ENCODE assay signal across 7 mouse cellular contexts in the genomic region with DNA sequence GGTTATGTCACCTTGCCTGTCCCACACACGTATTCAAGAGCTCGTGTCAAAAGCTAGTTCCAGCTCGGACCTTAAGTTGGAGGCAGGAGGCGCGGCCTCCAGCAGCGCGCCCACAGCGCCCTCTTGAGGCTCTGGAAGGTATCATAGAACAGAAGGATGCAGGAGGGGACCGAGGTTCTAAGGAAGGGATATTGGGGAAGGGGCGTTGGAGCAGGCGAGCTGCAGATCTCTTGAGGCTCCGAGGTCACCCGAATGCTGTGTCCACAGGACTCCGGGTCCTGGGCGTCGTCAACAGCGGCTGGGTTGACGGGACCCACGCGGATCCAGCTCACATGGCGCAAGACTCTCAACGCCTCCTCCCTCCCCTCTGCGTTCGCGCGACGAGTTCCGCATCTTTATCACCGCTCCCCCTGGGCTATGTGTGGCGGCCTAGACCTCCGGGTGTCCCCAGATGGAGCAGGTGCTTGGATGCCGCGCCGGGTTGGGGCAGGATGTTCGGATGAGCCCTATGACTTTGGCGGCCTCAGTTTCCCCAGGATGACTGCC. TPM values are rescaled to one million over a fixed set of nuclear protein-coding genes. Genes with fewer than 3 reads are reported as not detected.
DNase-seq lines count a peak whose midpoint lies in the region; ATAC-seq lines count a peak whose summit lies in the region.

No protein-coding gene starts in this region.

- DNase-seq in cerebellum, postnatal 14 days = peak; percentile 75 to 80
- peak; percentile 64 to 71 for DNase-seq in frontal cortex, postnatal 36 days (ENCODE audit: low spot score in 2 of 2)
- DNase-seq in left cerebral cortex, postnatal 25 days (ENCODE audit: low spot score in 2 of 2) = peak; percentile 60 to 71
- peak; percentile 91 for DNase-seq in mesoderm, embryonic 11.5 days (ENCODE audit: low read depth, low spot score)
- peak; percentile 57 for DNase-seq in skeletal muscle tissue, adult 2 months (ENCODE audit: low read depth, low spot score)

- intact Hi-C loops in left cerebral cortex, postnatal 25 days (cut with DNase I) = loop anchor here (2.0 to 5.0 kb wide), 2 partner anchors 97 to 152 kb away; a partner anchor contains a TSS

- peak; percentile 69 for ATAC-seq in activated CD4-positive, CD25-positive, alpha-beta regulatory T cell, adult 4 months
- ATAC-seq in inflammation-experienced regulatory T-cells, adult 6 months = peak; percentile 74

RNA-seq across cellular contexts. Expression of a gene that starts 50.8 kb away (rescaled TPM):
- polyA plus RNA-seq in activated CD4-positive, CD25-positive, alpha-beta regulatory T cell, adult 4 months (2017; shearing (Covaris generic)) = not detected
- not detected for polyA plus RNA-seq in inflammation-experienced regulatory T-cells, adult 6 months (2017; shearing (Covaris generic))
- 10 to 100 TPM; 47.6 to 50.6 TPM for total RNA-seq in left cerebral cortex, postnatal 25 days (2021)

Comparison
In these comparisons a context has a peak if more than half of its experiments do, and no peak if none do; other contexts are left out.
1. Peak in every context shown above with its lines: DNase-seq and ATAC-seq.